22 mouse cellular contexts compared by ENCODE assay signal in genomic region chr3:62725947-62726346, GRCm38 (mm10).
A peak's percentile ranks its signal among the peaks of the same experiment; 100 is the strongest.
DNase-seq lines count a peak whose midpoint lies in the region; ATAC-seq and TF ChIP-seq lines count a peak whose summit lies in the region.
"Had no signal": no experiment of that assay in that cellular context is flagged by ENCODE, and none has a peak within 500 bp of the region (broad histone marks: within the 10 kb centered on the region; RNA-seq: fewer than 3 reads in every experiment).

No protein-coding gene starts in this region.

- H3K27me3 ChIP-seq in forebrain, embryonic 11.5 days (ENCODE audit: control insufficient read depth, insufficient read depth, low read length) = no peaks in the 10 kb centered on the region
- H3K27me3 ChIP-seq in forebrain, embryonic 10.5 days (ENCODE audit: poor library complexity, severe bottlenecking) = no peaks in the 10 kb centered on the region
- no peaks in the 10 kb centered on the region for H3K27me3 ChIP-seq in midbrain, embryonic 14.5 days (ENCODE audit: control insufficient read depth, insufficient read depth, low read length)
- H3K27me3 ChIP-seq in midbrain, postnatal 0 days (ENCODE audit: insufficient read depth, low read length) = no peaks in the 10 kb centered on the region
- H3K27me3 ChIP-seq in forebrain, embryonic 13.5 days = no peaks in the 10 kb centered on the region
- no peaks in the 10 kb centered on the region for H3K27me3 ChIP-seq in neural tube, embryonic 14.5 days (ENCODE audit: control insufficient read depth, insufficient read depth, low read length)
- H3K27me3 ChIP-seq: kidney, embryonic 15.5 days; limb, embryonic 13.5 days; liver, embryonic 12.5 days had no signal

- DNase-seq in forebrain, embryonic 11.5 days (ENCODE audit: low spot score) = no peak
- no peak for DNase-seq in forebrain, embryonic 10.5 days (ENCODE audit: extremely low spot score, low spot score)
- peak; percentile 3 for DNase-seq in midbrain, embryonic 14.5 days
- DNase-seq in midbrain, postnatal 0 days (ENCODE audit: low spot score) = no peak
- no peak for DNase-seq in urinary bladder, adult 2 months (ENCODE audit: low spot score)
- DNase-seq in cerebellum, postnatal 25 days = no peak
- DNase-seq: adrenal gland, adult 8-10 months; cerebellum, adult 9-10 months; gastrocnemius, adult 2 months; heart, postnatal 36 days; kidney, adult 11 months; kidney, postnatal 36 days; lung, adult 18-20 months; lung, postnatal 10 days; thymus, adult 18-20 months; thymus, postnatal 4 days had no signal

- no peak overlapping the region for H3K27ac ChIP-seq in forebrain, embryonic 11.5 days (ENCODE audit: low read depth, low read length)
- no peak overlapping the region for H3K27ac ChIP-seq in forebrain, embryonic 10.5 days
- H3K27ac ChIP-seq in midbrain, embryonic 14.5 days (replicated peaks; ENCODE audit: low read depth, low read length) = no peak overlapping the region
- H3K27ac ChIP-seq in midbrain, postnatal 0 days (ENCODE audit: low read depth, low read length) = no peak overlapping the region
- 0 out of 2 replicates have a peak overlapping the region, but pooled peaks have one; percentile 51 for H3K27ac ChIP-seq in forebrain, embryonic 13.5 days
- no peak overlapping the region for H3K27ac ChIP-seq in neural tube, embryonic 14.5 days (ENCODE audit: low read depth, low read length)
- H3K27ac ChIP-seq: gastrocnemius, adult 2 months; kidney, embryonic 15.5 days; limb, embryonic 13.5 days; liver, embryonic 12.5 days had no signal

- H3K4me3 ChIP-seq in forebrain, embryonic 11.5 days (ENCODE audit: low read depth, low read length) = no peak overlapping the region
- no peak overlapping the region for H3K4me3 ChIP-seq in forebrain, embryonic 10.5 days
- H3K4me3 ChIP-seq in midbrain, embryonic 14.5 days (replicated peaks; ENCODE audit: low read depth, low read length) = no peak overlapping the region
- no peak overlapping the region for H3K4me3 ChIP-seq in midbrain, postnatal 0 days (ENCODE audit: low read depth, low read length)
- no peak overlapping the region for H3K4me3 ChIP-seq in forebrain, embryonic 13.5 days
- H3K4me3 ChIP-seq in neural tube, embryonic 14.5 days (ENCODE audit: low read depth, low read length) = no peak overlapping the region
- H3K4me3 ChIP-seq: gastrocnemius, adult 2 months; kidney, embryonic 15.5 days; limb, embryonic 13.5 days; liver, embryonic 12.5 days had no signal

- TF ChIP-seq CTCF in midbrain, postnatal 0 days (IDR thresholded peaks at IDR 0.05) = no peak

- H3K4me2 ChIP-seq in forebrain, embryonic 11.5 days (ENCODE audit: low read depth, low read length, severe bottlenecking) = no peak overlapping the region
- no peak overlapping the region for H3K4me2 ChIP-seq in midbrain, embryonic 14.5 days (ENCODE audit: low read length)
- H3K4me2 ChIP-seq in midbrain, postnatal 0 days (ENCODE audit: low read depth, low read length, poor library complexity, severe bottlenecking) = no peak overlapping the region
- no peak overlapping the region; the same call in 1 of the 2 replicates for H3K4me2 ChIP-seq in forebrain, embryonic 13.5 days
- H3K4me2 ChIP-seq in neural tube, embryonic 14.5 days (ENCODE audit: low read depth, low read length) = no peak overlapping the region
- H3K4me2 ChIP-seq: kidney, embryonic 15.5 days; limb, embryonic 13.5 days; liver, embryonic 12.5 days had no signal

- H3K9ac ChIP-seq in forebrain, embryonic 11.5 days (ENCODE audit: low read length) = no peak overlapping the region
- no peak overlapping the region for H3K9ac ChIP-seq in midbrain, embryonic 14.5 days (replicated peaks; ENCODE audit: low read length)
- no peak overlapping the region for H3K9ac ChIP-seq in midbrain, postnatal 0 days (replicated peaks; ENCODE audit: low read length, poor library complexity, severe bottlenecking)
- no peak overlapping the region for H3K9ac ChIP-seq in forebrain, embryonic 13.5 days
- H3K9ac ChIP-seq in neural tube, embryonic 14.5 days (replicated peaks; ENCODE audit: low read depth, low read length) = no peak overlapping the region
- H3K9ac ChIP-seq: kidney, embryonic 15.5 days; limb, embryonic 13.5 days; liver, embryonic 12.5 days had no signal

- WGBS in forebrain, embryonic 11.5 days = 74% methylated on average over 8 of the region's 8 CpGs
- WGBS in forebrain, embryonic 10.5 days = 84% methylated on average over 8 of the region's 8 CpGs
- 60% methylated on average over 8 of the region's 8 CpGs for WGBS in midbrain, embryonic 14.5 days
- 62% methylated on average over 8 of the region's 8 CpGs for whole genome bisulfite sequencing in midbrain, postnatal 0 days
- WGBS in forebrain, embryonic 13.5 days = 42% methylated on average over 8 of the region's 8 CpGs
- WGBS in neural tube, embryonic 14.5 days = 39% methylated on average over 8 of the region's 8 CpGs

- no peaks in the 10 kb centered on the region for H3K4me1 ChIP-seq in forebrain, embryonic 11.5 days (replicated peaks; ENCODE audit: control insufficient read depth, insufficient read depth, low read length)
- no peaks in the 10 kb centered on the region for H3K4me1 ChIP-seq in forebrain, embryonic 10.5 days
- no peaks in the 10 kb centered on the region for H3K4me1 ChIP-seq in midbrain, embryonic 14.5 days (ENCODE audit: control insufficient read depth, insufficient read depth, low read length)
- no peaks in the 10 kb centered on the region for H3K4me1 ChIP-seq in midbrain, postnatal 0 days (ENCODE audit: insufficient read depth, low read length)
- H3K4me1 ChIP-seq in forebrain, embryonic 13.5 days = 0 out of 2 replicates have a peak, but pooled peaks cover under 1% of the 10 kb centered on the region
- no peaks in the 10 kb centered on the region for H3K4me1 ChIP-seq in neural tube, embryonic 14.5 days (ENCODE audit: control insufficient read depth, insufficient read depth, low read length)
- H3K4me1 ChIP-seq: kidney, embryonic 15.5 days; limb, embryonic 13.5 days; liver, embryonic 12.5 days had no signal

- H3K36me3 ChIP-seq in forebrain, embryonic 11.5 days (ENCODE audit: control insufficient read depth, insufficient read depth, low read length) = no peaks in the 10 kb centered on the region
- no peaks in the 10 kb centered on the region for H3K36me3 ChIP-seq in forebrain, embryonic 10.5 days (replicated peaks)
- no peaks in the 10 kb centered on the region for H3K36me3 ChIP-seq in midbrain, embryonic 14.5 days (ENCODE audit: control insufficient read depth, insufficient read depth, low read length)
- no peaks in the 10 kb centered on the region for H3K36me3 ChIP-seq in midbrain, postnatal 0 days (ENCODE audit: insufficient read depth, low read length)
- H3K36me3 ChIP-seq in forebrain, embryonic 13.5 days (ENCODE audit: poor library complexity, severe bottlenecking) = no peaks in the 10 kb centered on the region
- no peaks in the 10 kb centered on the region for H3K36me3 ChIP-seq in neural tube, embryonic 14.5 days (ENCODE audit: control insufficient read depth, insufficient read depth, low read length)
- H3K36me3 ChIP-seq: kidney, embryonic 15.5 days; limb, embryonic 13.5 days; liver, embryonic 12.5 days had no signal

- 0 out of 2 replicates have a peak, but pooled peaks have one; percentile 30 for ATAC-seq in forebrain, embryonic 11.5 days (replicated peaks; ENCODE audit: low FRiP score)
- no peak for ATAC-seq in midbrain, embryonic 14.5 days (ENCODE audit: low FRiP score, low TSS enrichment)
- ATAC-seq in midbrain, postnatal 0 days (ENCODE audit: low FRiP score) = no peak
- peak; percentile 89 for ATAC-seq in forebrain, embryonic 13.5 days
- ATAC-seq in neural tube, embryonic 14.5 days (ENCODE audit: low read depth) = peak; percentile 60; the same call in 1 of the 2 replicates
- ATAC-seq: activated CD4-positive, CD25-positive, alpha-beta regulatory T cell, adult 4 months; liver, embryonic 12.5 days had no signal

- no peaks in the 10 kb centered on the region for H3K9me3 ChIP-seq in forebrain, embryonic 11.5 days (ENCODE audit: control insufficient read depth, low read length)
- no peaks in the 10 kb centered on the region; the same call in 1 of the 2 replicates for H3K9me3 ChIP-seq in forebrain, embryonic 10.5 days
- H3K9me3 ChIP-seq in midbrain, embryonic 14.5 days (ENCODE audit: control insufficient read depth, low read length) = no peaks in the 10 kb centered on the region
- H3K9me3 ChIP-seq in midbrain, postnatal 0 days (ENCODE audit: low read length) = no peaks in the 10 kb centered on the region
- H3K9me3 ChIP-seq in forebrain, embryonic 13.5 days (replicated peaks) = no peaks in the 10 kb centered on the region
- H3K9me3 ChIP-seq in neural tube, embryonic 14.5 days (ENCODE audit: control insufficient read depth, low read length) = no peaks in the 10 kb centered on the region
- H3K9me3 ChIP-seq: kidney, embryonic 15.5 days; limb, embryonic 13.5 days; liver, embryonic 12.5 days had no signal

Comparison
In these comparisons a context has a peak if more than half of its experiments do, and no peak if none do; other contexts are left out.
1. ATAC-seq: peak in forebrain, embryonic 11.5 days (single experiment), forebrain, embryonic 13.5 days (single experiment) and neural tube, embryonic 14.5 days (single experiment); none in midbrain, embryonic 14.5 days (single experiment) and midbrain, postnatal 0 days (single experiment).